Mouse (Mus musculus): ENCODE data around the gene Ezh2. TPM values are rescaled to one million over a fixed set of nuclear protein-coding genes. Genes with fewer than 3 reads are reported as not detected.
"Not testable (repeated sequence)": the region's sequence is repeated elsewhere in the genome, so short reads cannot be mapped to it uniquely, and the experiment has no call there.

Gene Ezh2
- total and polyA plus RNA-seq, 2 experiments = 1.9 to 6.5 TPM

- Histone ChIP-seq H3K27ac (replicated peaks; ENCODE audit: insufficient read depth, low read depth, low read length) (no peak overlapping the region), H3K4me1 (ENCODE audit: control insufficient read depth, insufficient read depth, low read length) (no peaks in the 10 kb centered on the region), H3K79me2 (ENCODE audit: control insufficient read depth, insufficient read depth, low read length) (no peaks in the 10 kb centered on the region), H3K27me3 (ENCODE audit: control insufficient read depth, insufficient read depth, low read length) (no peaks in the 10 kb centered on the region), H3K9ac (ENCODE audit: low read depth, low read length) (no peak overlapping the region), H3K4me3 (ENCODE audit: insufficient read depth, low read depth, low read length) (no peak overlapping the region), H3K36me3 (ENCODE audit: control insufficient read depth, insufficient read depth, low read length) (no peaks in the 10 kb centered on the region)
- 43% methylated on average over 3 of the region's 3 CpGs for WGBS
- TF ChIP-seq CTCF (IDR thresholded peaks at IDR 0.05; ENCODE audit: low read depth, low read length) = no peak
- TF ChIP-seq POLR2A (IDR thresholded peaks at IDR 0.05; ENCODE audit: extremely low read depth, insufficient read depth, low read length) = no peak
- no peak for DNase-seq (ENCODE audit: extremely low read depth, low read depth, low spot score)
These were observed 32.8 kb upstream of the Ezh2 start for GRCm38 (mm10) chr6:47627978-47628377.

- not testable (repeated sequence) for DNase-seq (ENCODE audit: extremely low read depth, low read depth, low spot score); H3K36me3 ChIP-seq (ENCODE audit: control insufficient read depth, insufficient read depth, low read length); H3K4me1 ChIP-seq (ENCODE audit: control insufficient read depth, insufficient read depth, low read length); H3K27me3 ChIP-seq (ENCODE audit: control insufficient read depth, insufficient read depth, low read length); H3K79me2 ChIP-seq (ENCODE audit: control insufficient read depth, insufficient read depth, low read length); H3K9ac ChIP-seq (ENCODE audit: low read depth, low read length); H3K27ac ChIP-seq (replicated peaks; ENCODE audit: insufficient read depth, low read depth, low read length); H3K4me3 ChIP-seq (ENCODE audit: insufficient read depth, low read depth, low read length)
- 89% methylated on average over 3 of the region's 3 CpGs for WGBS
These were observed 31.8 kb upstream of the Ezh2 start for GRCm38 (mm10) chr6:47626976-47627375.

GRCm38 (mm10) chr6:47621039-47621438 lies 25.9 kb upstream of the Ezh2 start:
- H3K79me2 ChIP-seq (ENCODE audit: control insufficient read depth, insufficient read depth, low read length) = no peaks in the 10 kb centered on the region
- H3K4me3 ChIP-seq (ENCODE audit: insufficient read depth, low read depth, low read length) = no peak overlapping the region
- no peaks in the 10 kb centered on the region for H3K4me1 ChIP-seq (ENCODE audit: control insufficient read depth, insufficient read depth, low read length)
- H3K9ac ChIP-seq (ENCODE audit: low read depth, low read length) = no peak overlapping the region
- H3K27ac ChIP-seq (replicated peaks; ENCODE audit: insufficient read depth, low read depth, low read length) = no peak overlapping the region
- H3K27me3 ChIP-seq (ENCODE audit: control insufficient read depth, insufficient read depth, low read length) = no peaks in the 10 kb centered on the region
- TF ChIP-seq POLR2A (IDR thresholded peaks at IDR 0.05; ENCODE audit: extremely low read depth, insufficient read depth, low read length) = no peak
- no peak for DNase-seq (ENCODE audit: extremely low read depth, low read depth, low spot score)
- no peaks in the 10 kb centered on the region for H3K36me3 ChIP-seq (ENCODE audit: control insufficient read depth, insufficient read depth, low read length)
- WGBS = 80% methylated on average over 2 of the region's 2 CpGs

GRCm38 (mm10) chr6:47608306-47608705 lies 13.2 kb upstream of the Ezh2 start:
- not testable (repeated sequence) for H3K79me2 ChIP-seq (ENCODE audit: control insufficient read depth, insufficient read depth, low read length); H3K27me3 ChIP-seq (ENCODE audit: control insufficient read depth, insufficient read depth, low read length); H3K36me3 ChIP-seq (ENCODE audit: control insufficient read depth, insufficient read depth, low read length); H3K4me1 ChIP-seq (ENCODE audit: control insufficient read depth, insufficient read depth, low read length); H3K27ac ChIP-seq (replicated peaks; ENCODE audit: insufficient read depth, low read depth, low read length); H3K4me3 ChIP-seq (ENCODE audit: insufficient read depth, low read depth, low read length); H3K9ac ChIP-seq (ENCODE audit: low read depth, low read length); DNase-seq (ENCODE audit: extremely low read depth, low read depth, low spot score)
- WGBS = 71% methylated on average over 5 of the region's 5 CpGs

GRCm38 (mm10) chr6:47601931-47602330 lies 6.8 kb upstream of the Ezh2 start:
- 71% methylated on average over 1 of the region's 1 CpGs for WGBS
- Histone ChIP-seq H3K27ac (replicated peaks; ENCODE audit: insufficient read depth, low read depth, low read length) (no peak overlapping the region), H3K79me2 (ENCODE audit: control insufficient read depth, insufficient read depth, low read length) (no peaks in the 10 kb centered on the region), H3K4me3 (ENCODE audit: insufficient read depth, low read depth, low read length) (no peak overlapping the region), H3K27me3 (ENCODE audit: control insufficient read depth, insufficient read depth, low read length) (no peaks in the 10 kb centered on the region), H3K4me1 (ENCODE audit: control insufficient read depth, insufficient read depth, low read length) (no peaks in the 10 kb centered on the region), H3K9ac (ENCODE audit: low read depth, low read length) (no peak overlapping the region), H3K36me3 (ENCODE audit: control insufficient read depth, insufficient read depth, low read length) (no peaks in the 10 kb centered on the region)
- TF ChIP-seq CTCF (IDR thresholded peaks at IDR 0.05; ENCODE audit: low read depth, low read length) = no peak
- TF ChIP-seq POLR2A (IDR thresholded peaks at IDR 0.05; ENCODE audit: extremely low read depth, insufficient read depth, low read length) = no peak
- DNase-seq (ENCODE audit: extremely low read depth, low read depth, low spot score) = no peak

GRCm38 (mm10) chr6:47595696-47596095 lies 555 bp upstream of the Ezh2 start:
- Histone ChIP-seq H3K4me1 (ENCODE audit: control insufficient read depth, insufficient read depth, low read length) (no peaks in the 10 kb centered on the region), H3K27ac (replicated peaks; ENCODE audit: insufficient read depth, low read depth, low read length) (peak overlapping the region; percentile 13; the same call in 1 of the 2 replicates), H3K9ac (ENCODE audit: low read depth, low read length) (peak overlapping the region; percentile 85), H3K27me3 (ENCODE audit: control insufficient read depth, insufficient read depth, low read length) (no peaks in the 10 kb centered on the region), H3K79me2 (ENCODE audit: control insufficient read depth, insufficient read depth, low read length) (no peaks in the 10 kb centered on the region), H3K4me3 (ENCODE audit: insufficient read depth, low read depth, low read length) (peak overlapping the region; percentile 97), H3K36me3 (ENCODE audit: control insufficient read depth, insufficient read depth, low read length) (no peaks in the 10 kb centered on the region)
- TF ChIP-seq CTCF (IDR thresholded peaks at IDR 0.05; ENCODE audit: low read depth, low read length) = no peak
- no peak for TF ChIP-seq POLR2A (IDR thresholded peaks at IDR 0.05; ENCODE audit: extremely low read depth, insufficient read depth, low read length)
- DNase-seq (ENCODE audit: extremely low read depth, low read depth, low spot score) = peak; percentile 17
- WGBS = 3% methylated on average over 6 of the region's 6 CpGs
